Mouse (Mus musculus) kidney, embryonic 15.5 days (tissue): ENCODE measurements at regions not wholly inside any gene's neighbourhood (a gene's known extent, or its start where the extent isn't known, plus 50 kb on each side); places are given as distances from the start of the nearest gene placed in this dataset.

Experiments used
- ATAC-seq: fragments of 200-750 bp; cut with Nextera tagmentation; replicated peaks from 2 replicates; pipeline ENCODE4 v1.8.0; 2017; ENCODE audit warnings: moderate TSS enrichment; ENCODE audit not compliant: low FRiP score
- H3K27ac ChIP-seq: fragments of 300-500 bp; sonication (generic); 2 replicates; pipeline ENCODE4 v1.5.1; 2015; ENCODE audit warnings: mild to moderate bottlenecking, inconsistent platforms
- H3K27me3 ChIP-seq: fragments of 300-500 bp; sonication (generic); 2 replicates; pipeline ENCODE4 v1.6.1; 2015; ENCODE audit warnings: inconsistent platforms
- H3K36me3 ChIP-seq: fragments of 300-500 bp; sonication (generic); 2 replicates; pipeline ENCODE4 v1.6.1; 2015; ENCODE audit warnings: inconsistent platforms
- H3K4me1 ChIP-seq: fragments of 300-500 bp; sonication (generic); 2 replicates; pipeline ENCODE4 v1.6.1; 2015; ENCODE audit warnings: inconsistent platforms
- H3K4me2 ChIP-seq: fragments of 300-500 bp; sonication (generic); 2 replicates; pipeline ENCODE4 v1.6.1; 2015; ENCODE audit warnings: moderate library complexity, mild to moderate bottlenecking, inconsistent platforms
- H3K4me3 ChIP-seq: fragments of 300-500 bp; sonication (generic); replicated peaks from 2 replicates; pipeline ENCODE4 v1.5.1; 2015; ENCODE audit warnings: mild to moderate bottlenecking, inconsistent platforms
- H3K9ac ChIP-seq: fragments of 300-500 bp; sonication (generic); 2 replicates; pipeline ENCODE4 v1.6.1; 2015; ENCODE audit warnings: mild to moderate bottlenecking, inconsistent platforms
- H3K9me3 ChIP-seq: fragments of 300-500 bp; sonication (generic); replicated peaks from 2 replicates; pipeline ENCODE4 v1.6.1; 2016; ENCODE audit warnings: inconsistent platforms
- WGBS: fragments of 180-500 bp; shearing (Covaris S2); methylation state at CpG from one replicate; pipeline ENCODE4 v1.1.7; 2015; ENCODE audit warnings: mixed read lengths; 5-methylcytosine and 5-hydroxymethylcytosine counted together

GRCm38 (mm10) chr14:28777791-28778190 lies 240.2 kb upstream of the Lrtm1 start:
- Histone ChIP-seq H3K4me3 (no peak overlapping the region), H3K4me1 (peaks cover 9% of the 10 kb centered on the region; the same call in 1 of the 2 replicates), H3K4me2 (no peak overlapping the region), H3K9me3 (no peaks in the 10 kb centered on the region), H3K27ac (no peak overlapping the region), H3K36me3 (no peaks in the 10 kb centered on the region), H3K27me3 (no peaks in the 10 kb centered on the region), H3K9ac (no peak overlapping the region)
- 87% methylated on average over 8 of the region's 8 CpGs for WGBS
- ATAC-seq, result no peak

DNA sequence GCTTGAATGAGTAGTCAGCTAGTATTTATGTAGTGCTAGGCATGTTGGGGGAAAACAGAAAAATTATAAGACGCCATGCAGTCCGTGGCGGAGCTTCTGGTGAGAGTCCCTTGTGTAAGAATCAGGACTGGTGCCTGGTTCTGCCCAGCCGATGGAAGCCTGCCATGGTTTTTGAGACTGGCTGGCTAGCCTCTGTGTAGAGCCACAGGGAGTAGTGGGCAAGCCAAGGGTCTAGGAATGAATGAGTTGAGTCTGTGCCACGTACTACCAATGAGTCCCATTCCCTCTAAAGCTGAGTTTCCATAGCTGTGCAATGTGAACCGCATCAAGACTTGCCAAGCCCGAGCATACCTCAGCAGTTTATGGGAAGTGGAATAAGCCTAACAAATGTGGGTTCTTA lies 236.3 kb upstream of the Lrtm1 start:
- Histone ChIP-seq H3K9me3 (no peaks in the 10 kb centered on the region), H3K9ac (no peak overlapping the region), H3K27me3 (no peaks in the 10 kb centered on the region), H3K36me3 (no peaks in the 10 kb centered on the region), H3K4me3 (no peak overlapping the region), H3K4me1 (no peaks in the 10 kb centered on the region), H3K4me2 (no peak overlapping the region), H3K27ac (no peak overlapping the region)
- ATAC-seq, result no peak
- 92% methylated on average over 7 of the region's 7 CpGs for WGBS

DNA sequence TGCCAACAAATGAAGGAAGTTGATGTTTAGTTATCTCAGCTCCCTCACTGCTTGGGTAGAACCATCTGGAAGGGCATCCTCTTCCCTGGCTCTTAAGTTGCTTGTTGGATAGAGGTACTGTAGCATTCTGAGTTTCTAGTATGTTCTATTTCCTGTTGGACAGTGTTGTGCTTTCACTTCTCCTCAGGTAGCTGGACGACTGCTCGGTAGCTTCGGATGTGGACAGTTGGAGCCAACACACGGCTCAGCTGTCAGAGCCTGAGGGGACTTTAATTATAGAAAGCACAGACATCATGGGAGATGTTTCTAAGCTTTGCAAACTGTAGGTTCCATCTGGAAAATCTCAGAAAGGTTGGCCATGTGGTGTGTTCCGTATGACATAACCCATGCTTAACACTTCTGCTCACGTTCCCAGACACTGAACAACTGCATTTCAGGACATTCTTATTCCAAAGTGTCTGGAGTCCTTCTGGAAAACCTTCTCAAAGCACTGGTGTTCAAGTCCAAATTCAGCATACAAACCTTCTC lies 233.8 kb upstream of the Lrtm1 start:
- H3K27ac ChIP-seq, result no peak overlapping the region
- no peaks in the 10 kb centered on the region for H3K4me1 ChIP-seq
- no peaks in the 10 kb centered on the region for H3K9me3 ChIP-seq
- H3K36me3 ChIP-seq, result no peaks in the 10 kb centered on the region
- H3K9ac ChIP-seq, result no peak overlapping the region
- H3K4me3 ChIP-seq, result no peak overlapping the region
- 88% methylated on average over 6 of the region's 6 CpGs for WGBS
- H3K27me3 ChIP-seq, result no peaks in the 10 kb centered on the region
- H3K4me2 ChIP-seq, result no peak overlapping the region
- no peak for ATAC-seq

DNA sequence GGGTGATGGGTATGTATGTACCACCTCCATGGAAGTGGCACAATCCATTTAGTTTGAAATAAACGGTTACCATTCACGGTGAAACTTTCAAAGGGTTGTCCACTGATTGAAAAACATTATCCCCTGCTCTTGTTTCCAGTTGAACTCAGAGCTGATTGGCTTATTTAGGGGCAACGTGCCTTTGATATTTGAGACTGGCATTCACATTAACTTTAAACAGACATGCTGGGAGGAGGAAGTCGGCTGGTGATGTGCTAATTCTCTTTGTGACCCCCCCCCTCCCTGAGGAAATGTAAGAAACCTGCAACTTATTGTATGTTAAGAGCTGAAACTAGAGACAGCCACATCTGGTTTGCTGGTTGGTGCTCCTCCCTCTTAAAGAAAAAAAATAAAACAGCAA lies 219.7 kb upstream of the Lrtm1 start:
- H3K36me3 ChIP-seq, result no peaks in the 10 kb centered on the region
- no peak overlapping the region for H3K9ac ChIP-seq
- H3K4me3 ChIP-seq, result 0 out of 2 replicates have a peak overlapping the region, but pooled peaks have one; percentile 8
- H3K27ac ChIP-seq, result no peak overlapping the region
- 0 out of 2 replicates have a peak, but pooled peaks have one; percentile 29 for ATAC-seq
- WGBS, result 1% methylated on average over 4 of the region's 4 CpGs
- peaks cover 7% of the 10 kb centered on the region; the same call in 1 of the 2 replicates for H3K4me1 ChIP-seq
- no peaks in the 10 kb centered on the region for H3K27me3 ChIP-seq
- H3K9me3 ChIP-seq, result no peaks in the 10 kb centered on the region
- H3K4me2 ChIP-seq, result peak overlapping the region; percentile 41

GRCm38 (mm10) chr14:28801681-28802080 lies 216.3 kb upstream of the Lrtm1 start:
- Histone ChIP-seq H3K4me2 (no peak overlapping the region), H3K9me3 (no peaks in the 10 kb centered on the region), H3K4me3 (no peak overlapping the region), H3K9ac (no peak overlapping the region), H3K36me3 (no peaks in the 10 kb centered on the region), H3K27me3 (no peaks in the 10 kb centered on the region), H3K27ac (no peak overlapping the region), H3K4me1 (peaks cover 7% of the 10 kb centered on the region; the same call in 1 of the 2 replicates)
- 80% methylated on average over 4 of the region's 4 CpGs for WGBS
- no peak for ATAC-seq

DNA sequence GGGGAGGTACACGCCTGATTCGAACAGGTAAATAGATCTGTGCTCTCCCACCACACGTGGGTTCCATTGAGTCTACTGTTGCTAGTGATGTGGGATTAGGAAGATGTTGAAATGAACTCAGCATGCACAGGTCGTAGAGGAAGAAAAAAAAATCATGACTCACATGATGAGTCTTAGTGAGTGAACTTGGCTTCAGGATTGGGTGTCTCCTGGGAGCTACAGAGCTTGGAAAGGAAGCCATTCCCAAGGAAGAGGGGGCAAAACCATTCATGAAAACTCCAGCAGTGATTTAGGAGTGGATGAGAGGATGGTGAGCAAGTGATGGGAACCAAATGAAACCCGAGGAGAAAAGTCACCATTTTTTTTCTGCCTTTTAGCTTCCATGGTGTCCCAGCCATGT lies 215.9 kb upstream of the Lrtm1 start:
- ATAC-seq, result no peak
- Histone ChIP-seq H3K36me3 (no peaks in the 10 kb centered on the region), H3K9ac (no peak overlapping the region), H3K4me1 (peaks cover 7% of the 10 kb centered on the region; the same call in 1 of the 2 replicates), H3K27ac (no peak overlapping the region), H3K4me3 (no peak overlapping the region), H3K4me2 (no peak overlapping the region), H3K9me3 (no peaks in the 10 kb centered on the region), H3K27me3 (no peaks in the 10 kb centered on the region)
- WGBS, result 78% methylated on average over 5 of the region's 5 CpGs

- H3K27ac ChIP-seq, result no peak overlapping the region
- H3K9ac ChIP-seq, result no peak overlapping the region
- no peaks in the 10 kb centered on the region for H3K36me3 ChIP-seq
- H3K4me1 ChIP-seq, result peaks cover 14% of the 10 kb centered on the region
- no peak for ATAC-seq
- no peaks in the 10 kb centered on the region for H3K9me3 ChIP-seq
- H3K4me3 ChIP-seq, result no peak overlapping the region
- no peak overlapping the region for H3K4me2 ChIP-seq
- WGBS, result 50% methylated on average over 4 of the region's 4 CpGs
- no peaks in the 10 kb centered on the region for H3K27me3 ChIP-seq
Observed at GRCm38 (mm10) chr14:28808094-28808493, 209.9 kb upstream of the Lrtm1 start.

- no peaks in the 10 kb centered on the region for H3K9me3 ChIP-seq
- H3K4me3 ChIP-seq, result no peak overlapping the region
- no peak overlapping the region for H3K27ac ChIP-seq
Observed at GRCm38 (mm10) chr14:28809355-28809754, 208.7 kb upstream of the Lrtm1 start.

DNA sequence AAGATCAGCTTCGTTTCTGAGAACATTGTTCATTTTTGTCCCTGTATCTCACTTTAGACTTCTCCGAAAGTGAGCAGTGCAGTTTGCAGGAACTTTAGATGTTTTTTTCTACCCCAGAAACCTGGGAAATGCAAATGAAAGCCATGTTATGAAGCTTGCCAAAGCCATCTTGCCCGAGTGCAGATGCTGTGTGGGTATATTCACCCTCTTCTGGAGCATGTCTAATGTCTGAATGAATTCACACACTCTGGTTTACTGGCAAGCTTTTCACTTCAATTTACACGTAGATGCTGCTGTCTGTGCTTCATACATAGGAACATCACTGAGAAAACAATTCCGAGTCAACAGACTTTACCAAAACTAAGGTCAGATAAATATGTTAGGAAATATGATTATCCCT lies 197.0 kb upstream of the Lrtm1 start:
- H3K27ac ChIP-seq, result no peak overlapping the region
- WGBS, result 88% methylated on average over 5 of the region's 5 CpGs
- H3K27me3 ChIP-seq, result no peaks in the 10 kb centered on the region
- ATAC-seq, result no peak
- no peaks in the 10 kb centered on the region for H3K9me3 ChIP-seq
- no peak overlapping the region for H3K4me2 ChIP-seq
- no peak overlapping the region for H3K4me3 ChIP-seq
- H3K9ac ChIP-seq, result no peak overlapping the region
- H3K4me1 ChIP-seq, result no peaks in the 10 kb centered on the region
- no peaks in the 10 kb centered on the region for H3K36me3 ChIP-seq

More at GRCm38 (mm10) chr14:28809355-28809754, 208.7 kb upstream of the Lrtm1 start:
- H3K4me1 ChIP-seq, result peaks cover 14% of the 10 kb centered on the region
- WGBS, result 29% methylated on average over 5 of the region's 5 CpGs
- no peak overlapping the region for H3K4me2 ChIP-seq
- no peaks in the 10 kb centered on the region for H3K27me3 ChIP-seq
- no peaks in the 10 kb centered on the region for H3K36me3 ChIP-seq
- no peak overlapping the region for H3K9ac ChIP-seq
- ATAC-seq, result no peak

DNA sequence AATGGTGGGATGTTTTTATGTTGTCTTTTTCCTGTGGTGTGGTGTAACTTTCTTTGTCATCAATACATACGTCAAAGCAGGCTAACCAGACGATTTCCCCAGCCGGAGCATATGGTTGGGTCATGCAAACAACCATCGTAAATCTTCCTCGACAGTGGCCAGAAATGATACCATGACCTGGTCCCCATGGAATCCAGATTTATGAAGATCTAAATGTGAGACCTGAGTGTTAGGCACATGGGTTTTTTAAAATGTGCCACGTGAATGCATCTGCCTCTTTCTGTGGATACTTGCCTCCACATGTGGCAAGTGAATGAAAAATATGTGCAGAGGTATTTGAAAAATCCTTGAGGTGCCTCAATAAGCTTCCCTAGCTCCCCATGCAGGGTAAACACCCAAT lies 190.8 kb upstream of the Lrtm1 start:
- no peak overlapping the region for H3K4me3 ChIP-seq
- H3K27me3 ChIP-seq, result no peaks in the 10 kb centered on the region
- no peak overlapping the region for H3K4me2 ChIP-seq

GRCm38 (mm10) chr14:28837117-28837516 lies 180.9 kb upstream of the Lrtm1 start:
- no peak overlapping the region for H3K9ac ChIP-seq
- no peak overlapping the region for H3K27ac ChIP-seq
- H3K4me2 ChIP-seq, result no peak overlapping the region
- no peaks in the 10 kb centered on the region for H3K27me3 ChIP-seq
- peaks cover under 1% of the 10 kb centered on the region; the same call in 1 of the 2 replicates for H3K4me1 ChIP-seq
- H3K9me3 ChIP-seq, result no peaks in the 10 kb centered on the region
- ATAC-seq, result no peak
- no peaks in the 10 kb centered on the region for H3K36me3 ChIP-seq
- no peak overlapping the region for H3K4me3 ChIP-seq

More for the DNA sequence above, 190.8 kb upstream of the Lrtm1 start:
- ATAC-seq, result no peak
- Histone ChIP-seq H3K9me3 (no peaks in the 10 kb centered on the region), H3K36me3 (no peaks in the 10 kb centered on the region), H3K27ac (no peak overlapping the region), H3K9ac (no peak overlapping the region), H3K4me1 (peaks cover 10% of the 10 kb centered on the region)
- 24% methylated on average over 6 of the region's 6 CpGs for WGBS

DNA sequence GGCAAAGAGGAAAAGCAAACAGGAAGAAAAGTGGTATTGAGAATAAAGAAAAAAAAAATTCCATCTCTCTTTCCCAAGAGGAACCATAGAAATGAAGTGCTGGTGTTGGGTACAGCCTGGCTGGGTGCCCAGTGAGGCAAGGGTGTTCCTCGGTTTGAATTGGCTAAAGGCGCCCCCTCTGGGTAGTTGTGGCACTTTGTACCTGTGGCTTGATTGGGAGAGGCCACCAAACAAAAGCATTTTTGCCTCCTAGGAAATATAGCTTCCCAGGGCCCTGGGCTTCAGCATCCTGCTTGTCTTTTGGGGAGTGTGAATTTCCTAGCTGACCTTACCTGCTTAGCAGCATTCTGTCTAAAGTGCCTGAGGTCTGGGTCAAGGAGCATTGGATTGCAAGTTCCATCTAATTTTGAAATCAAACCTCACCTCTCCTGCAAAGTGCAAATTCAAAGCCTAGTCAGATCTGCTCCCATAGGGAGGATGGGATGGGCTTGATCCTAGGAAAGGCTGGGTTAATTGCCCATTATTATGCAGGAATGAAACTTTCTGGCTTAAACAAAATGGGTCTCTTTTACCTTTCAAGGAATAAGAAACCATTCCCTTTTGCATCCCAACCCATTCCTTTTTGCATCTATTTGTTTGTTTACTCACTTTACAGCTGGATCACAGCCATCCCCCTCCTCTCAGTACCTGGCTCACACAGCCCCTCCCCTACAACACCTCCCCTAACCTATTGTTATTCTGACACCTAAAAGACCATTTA lies 169.0 kb upstream of the Lrtm1 start:
- Histone ChIP-seq H3K9ac (no peak overlapping the region), H3K4me2 (no peak overlapping the region), H3K36me3 (no peaks in the 10 kb centered on the region), H3K27me3 (0 out of 2 replicates have a peak, but pooled peaks cover 3% of the 10 kb centered on the region), H3K4me1 (no peaks in the 10 kb centered on the region), H3K9me3 (no peaks in the 10 kb centered on the region), H3K4me3 (no peak overlapping the region), H3K27ac (no peak overlapping the region)
- WGBS, result 10% methylated on average over 2 of the region's 2 CpGs
- ATAC-seq, result no peak
